Mouse (Mus musculus) adrenal gland, postnatal 14 days (tissue): ENCODE results near the gene Cdc7. TPM values are rescaled to one million over a fixed set of nuclear protein-coding genes. Genes with fewer than 3 reads are reported as not detected.

Experiments used
- DNase-seq: peaks from one replicate; pipeline ENCODE4 v3.0.0; 2021; ENCODE audit warnings: mixed read lengths
- total RNA-seq: library from RNA; stranded (reverse); gene quantifications from 2 replicates; pipeline ENCODE4 v1.2.3, GENCODE M21; 2021

Gene Cdc7
- total RNA-seq, 1 experiment from 2014 or later: 7.0 TPM

DNA sequence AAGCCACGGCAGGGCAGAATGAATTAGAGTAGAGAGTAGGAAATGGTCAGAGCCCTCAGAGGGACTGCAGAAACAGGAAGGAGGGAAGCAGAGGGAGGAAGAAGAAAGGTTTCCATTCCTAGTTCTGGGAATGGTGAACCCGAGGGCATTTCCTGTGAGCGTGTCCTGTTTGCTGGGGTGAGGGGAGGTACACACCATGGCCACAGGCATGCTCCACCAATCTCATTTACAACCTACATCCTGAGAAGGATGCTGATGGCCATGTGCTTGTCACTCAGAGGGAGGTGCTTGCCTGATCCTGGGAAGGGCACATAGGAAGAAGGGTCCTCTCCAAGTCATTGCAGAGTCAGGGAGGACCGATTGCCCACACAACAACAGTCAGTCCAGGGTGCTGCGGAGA lies 59.8 kb downstream of the Cdc7 start:
- DNase-seq: no peak

DNA sequence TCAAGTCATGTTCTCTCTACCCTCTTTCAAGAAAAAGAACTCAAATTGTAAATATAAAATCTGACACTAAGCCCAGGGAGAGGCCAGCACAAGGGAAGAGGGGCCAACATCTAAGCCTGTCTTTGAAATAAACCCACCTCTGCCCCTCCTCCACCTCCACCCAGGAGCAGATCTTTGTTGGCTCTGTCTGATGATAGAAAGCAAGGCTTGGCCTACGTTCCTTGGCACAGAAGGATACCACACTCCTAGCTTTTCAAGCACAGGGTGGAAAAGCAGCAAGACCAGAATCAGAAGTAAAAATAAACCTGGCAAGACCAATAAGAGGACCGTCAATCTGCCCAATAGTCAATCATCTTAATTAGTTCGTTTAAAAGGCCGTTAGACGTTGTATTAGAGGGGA lies 61.2 kb downstream of the Cdc7 start:
- no peak for DNase-seq

DNA sequence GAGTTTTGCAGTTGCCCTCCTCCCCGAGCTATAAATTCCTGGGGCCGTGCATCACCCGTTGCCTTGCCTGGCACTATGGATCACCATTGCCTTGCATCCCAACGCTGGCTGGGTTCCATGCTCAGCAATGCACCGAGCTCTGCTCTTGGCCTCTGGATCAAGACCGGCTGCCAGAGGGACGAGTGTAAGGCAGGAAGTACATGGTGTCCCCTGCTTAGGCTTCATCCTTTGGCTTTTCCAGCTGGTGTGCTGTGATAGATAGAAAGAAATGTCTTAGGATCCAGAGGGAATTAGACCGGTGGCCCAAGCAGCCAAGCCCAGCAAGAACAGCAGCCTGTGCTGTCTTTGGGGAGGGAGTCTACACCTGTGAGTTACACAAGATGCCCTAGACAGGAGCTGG lies 61.7 kb downstream of the Cdc7 start:
- peak; percentile 41 for DNase-seq

DNA sequence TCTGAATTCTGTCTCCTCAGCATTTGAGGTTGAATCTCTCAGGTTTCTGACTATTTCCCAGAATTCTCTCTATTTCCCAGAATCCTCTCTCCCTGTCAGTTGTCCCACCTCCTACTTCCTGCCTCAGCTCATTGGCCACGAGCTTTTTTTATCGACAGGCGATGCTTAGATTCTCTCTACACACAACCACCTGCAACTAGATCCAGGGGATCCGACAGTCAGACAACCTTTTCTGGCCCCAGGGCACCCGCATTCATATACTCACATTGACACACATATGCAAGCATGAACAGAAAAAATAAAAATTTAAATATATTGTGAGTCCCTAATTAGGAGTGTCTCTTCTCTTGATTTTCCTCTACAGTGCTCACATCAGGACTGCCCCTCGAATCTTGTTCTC lies 63.5 kb downstream of the Cdc7 start:
- DNase-seq: no peak

DNA sequence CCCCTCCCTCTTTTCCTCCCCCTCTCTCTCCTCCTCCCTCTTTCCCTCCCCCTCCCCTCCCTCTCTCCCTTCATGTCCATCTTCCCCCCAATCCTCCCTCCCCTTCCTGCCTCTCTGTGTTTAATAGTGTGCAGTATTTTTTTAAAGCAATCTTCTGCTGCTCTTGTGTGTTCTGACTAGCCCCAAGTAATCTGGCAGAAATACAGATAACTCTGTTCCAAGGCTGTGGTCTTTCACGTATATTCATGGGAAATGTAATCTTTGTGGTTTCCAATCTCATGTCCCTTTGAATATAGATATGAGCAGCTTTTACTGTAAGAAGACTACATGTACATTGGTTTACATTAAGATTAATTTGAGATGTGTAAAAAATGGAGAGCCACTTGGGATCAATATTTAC lies 64.4 kb downstream of the Cdc7 start:
- DNase-seq: no peak

DNA sequence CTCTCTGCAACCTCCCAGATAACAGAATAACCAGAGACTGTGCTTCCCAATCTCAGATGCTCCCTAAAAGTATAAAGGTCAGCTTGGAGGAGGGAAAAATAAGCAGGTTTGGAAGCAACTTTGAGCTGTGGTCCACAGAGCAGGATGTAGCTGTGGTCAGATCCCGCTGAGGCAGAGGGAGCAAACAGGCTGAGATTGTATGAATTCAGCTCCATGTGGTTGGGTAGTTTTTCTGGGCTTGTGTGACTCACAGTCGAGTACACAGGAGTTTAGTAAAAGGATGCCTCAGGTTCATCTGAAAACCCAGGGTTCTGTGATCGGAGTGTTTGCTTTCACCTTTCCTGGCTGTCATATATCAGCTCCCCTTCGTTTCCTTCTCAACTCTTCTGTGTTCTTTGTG lies 65.7 kb downstream of the Cdc7 start:
- no peak for DNase-seq

DNA sequence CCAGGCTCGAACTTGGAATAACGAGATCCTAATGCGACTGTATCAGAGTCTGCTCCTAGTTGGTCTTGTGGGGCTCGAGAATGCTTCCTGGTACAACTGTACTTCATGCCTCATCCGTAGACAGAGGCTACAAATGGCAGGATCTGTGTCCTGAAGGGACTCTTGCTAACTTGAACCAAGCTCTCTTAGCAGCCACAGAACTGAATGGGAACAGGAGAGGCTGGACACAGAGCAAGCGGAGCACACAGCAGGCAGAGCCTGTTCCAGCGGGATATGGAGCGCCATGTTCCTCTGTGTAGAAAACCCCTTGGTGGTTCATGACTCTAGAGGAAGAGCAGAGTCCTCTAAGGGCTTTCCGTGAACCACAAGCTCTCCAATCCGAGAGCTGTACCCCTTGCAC lies 66.7 kb downstream of the Cdc7 start:
- DNase-seq: no peak

Other genes starting within 250 kb of the Cdc7 start
- not detected in 2 replicates for gene Hfm1, start 38.0 kb upstream of the Cdc7 start, total RNA-seq